Mouse (Mus musculus): ENCODE results near the gene Rexo5. TPM values are rescaled to one million over a fixed set of nuclear protein-coding genes. Genes with fewer than 3 reads are reported as not detected.

Gene Rexo5
- polyA plus RNA-seq, 1 experiment = not detected

DNA sequence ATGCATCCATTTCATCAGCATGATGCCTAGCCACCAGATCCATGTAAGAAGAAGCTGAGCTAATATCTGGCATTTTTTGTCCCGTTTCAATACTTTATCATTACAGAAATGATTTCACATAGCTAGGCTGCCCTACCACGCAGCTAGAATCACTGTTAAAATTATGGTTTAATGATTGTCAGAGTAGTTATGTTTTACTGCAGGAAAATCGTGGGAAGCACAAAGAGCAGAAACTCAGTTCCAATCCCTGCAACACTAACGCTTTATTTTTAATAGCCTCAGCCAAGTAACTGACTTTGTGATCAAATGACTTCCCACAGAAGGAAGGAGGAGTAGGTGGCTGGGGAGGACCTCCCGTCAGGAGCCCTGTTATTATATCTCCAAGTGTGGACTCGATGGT, 26.8 kb upstream of the Rexo5 start:
- Histone ChIP-seq H3K4me1 (ENCODE audit: control insufficient read depth, insufficient read depth, low read length) (no peaks in the 10 kb centered on the region), H3K4me3 (ENCODE audit: insufficient read depth, low read depth, low read length) (no peak overlapping the region), H3K27ac (ENCODE audit: insufficient read depth, low read depth, low read length) (no peak overlapping the region)
- TF ChIP-seq CTCF (IDR thresholded peaks at IDR 0.05; ENCODE audit: insufficient read depth, low read depth, low read length) (no peak), POLR2A (IDR thresholded peaks at IDR 0.05; ENCODE audit: insufficient read depth, low read depth, low read length) (no peak)
- WGBS = 67% methylated on average over 6 of the region's 6 CpGs

- 96% methylated on average over 8 of the region's 8 CpGs for WGBS
- no peaks in the 10 kb centered on the region for H3K4me1 ChIP-seq (ENCODE audit: control insufficient read depth, insufficient read depth, low read length)
- no peak overlapping the region for H3K4me3 ChIP-seq (ENCODE audit: insufficient read depth, low read depth, low read length)
- no peak for TF ChIP-seq POLR2A (IDR thresholded peaks at IDR 0.05; ENCODE audit: insufficient read depth, low read depth, low read length)
- TF ChIP-seq CTCF (IDR thresholded peaks at IDR 0.05; ENCODE audit: insufficient read depth, low read depth, low read length) = no peak
- no peak overlapping the region for H3K27ac ChIP-seq (ENCODE audit: insufficient read depth, low read depth, low read length)
Observed at GRCm38 (mm10) chr7:119769895-119770294, 23.9 kb upstream of the Rexo5 start.

DNA sequence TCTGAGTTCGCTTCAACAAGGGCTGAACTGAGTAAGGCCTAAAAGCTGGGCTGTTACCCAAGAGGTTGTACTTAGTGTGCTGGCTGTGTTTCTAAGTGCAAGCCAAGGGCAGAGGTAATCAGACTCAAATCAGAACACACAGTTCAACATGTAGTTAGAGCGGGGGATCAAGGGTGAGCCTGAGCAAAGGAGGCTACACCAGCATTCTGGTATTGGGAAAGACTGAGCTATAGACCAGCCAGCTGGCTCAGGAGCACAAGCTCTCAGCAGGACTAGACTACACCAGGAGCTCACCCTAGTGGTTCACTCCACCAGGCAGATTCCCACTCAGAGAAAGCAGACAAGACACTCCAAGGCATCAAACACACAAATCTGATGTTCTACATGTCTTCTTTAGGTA, 10.4 kb upstream of the Rexo5 start:
- TF ChIP-seq CTCF (IDR thresholded peaks at IDR 0.05; ENCODE audit: insufficient read depth, low read depth, low read length) = no peak
- no peak for TF ChIP-seq POLR2A (IDR thresholded peaks at IDR 0.05; ENCODE audit: insufficient read depth, low read depth, low read length)

GRCm38 (mm10) chr7:119784908-119785307, 8.9 kb upstream of the Rexo5 start:
- WGBS = 93% methylated on average over 5 of the region's 5 CpGs
- H3K27ac ChIP-seq (ENCODE audit: insufficient read depth, low read depth, low read length) = no peak overlapping the region
- TF ChIP-seq POLR2A (IDR thresholded peaks at IDR 0.05; ENCODE audit: insufficient read depth, low read depth, low read length) (no peak), CTCF (IDR thresholded peaks at IDR 0.05; ENCODE audit: insufficient read depth, low read depth, low read length) (no peak)
- no peaks in the 10 kb centered on the region for H3K4me1 ChIP-seq (ENCODE audit: control insufficient read depth, insufficient read depth, low read length)
- H3K4me3 ChIP-seq (ENCODE audit: insufficient read depth, low read depth, low read length) = no peak overlapping the region

More for the DNA sequence above, 10.4 kb upstream of the Rexo5 start:
- 96% methylated on average over 2 of the region's 2 CpGs for WGBS
- Histone ChIP-seq H3K27ac (ENCODE audit: insufficient read depth, low read depth, low read length) (no peak overlapping the region), H3K4me3 (ENCODE audit: insufficient read depth, low read depth, low read length) (no peak overlapping the region), H3K4me1 (ENCODE audit: control insufficient read depth, insufficient read depth, low read length) (no peaks in the 10 kb centered on the region)

- 93% methylated on average over 3 of the region's 3 CpGs for WGBS
- H3K4me1 ChIP-seq (ENCODE audit: control insufficient read depth, insufficient read depth, low read length) = no peaks in the 10 kb centered on the region
- TF ChIP-seq CTCF (IDR thresholded peaks at IDR 0.05; ENCODE audit: insufficient read depth, low read depth, low read length) (no peak), POLR2A (IDR thresholded peaks at IDR 0.05; ENCODE audit: insufficient read depth, low read depth, low read length) (no peak)
- H3K4me3 ChIP-seq (ENCODE audit: insufficient read depth, low read depth, low read length) = no peak overlapping the region
- no peak overlapping the region for H3K27ac ChIP-seq (ENCODE audit: insufficient read depth, low read depth, low read length)
Observed at GRCm38 (mm10) chr7:119789024-119789423, 4.8 kb upstream of the Rexo5 start.

DNA sequence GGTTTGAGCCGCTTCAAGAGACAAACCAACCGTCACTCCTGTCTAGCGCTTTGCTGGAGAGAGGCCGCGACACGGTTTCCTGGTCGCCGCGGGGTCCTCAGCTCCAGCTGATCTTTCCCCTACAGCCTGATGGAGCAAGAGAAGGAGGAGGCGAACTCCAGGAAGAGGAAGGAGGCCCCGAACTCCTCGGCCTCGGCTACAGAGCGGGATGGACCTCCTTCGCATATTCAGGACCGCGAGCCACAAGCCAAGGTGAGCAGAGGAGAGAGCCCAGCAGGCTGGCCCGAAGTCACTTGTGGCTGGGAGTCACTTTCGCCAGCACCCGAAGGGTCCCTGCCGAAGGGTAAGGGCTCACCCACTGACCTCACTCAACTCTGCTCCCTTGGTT, 439 bp downstream of the Rexo5 start:
- TF ChIP-seq CTCF (IDR thresholded peaks at IDR 0.05; ENCODE audit: insufficient read depth, low read depth, low read length) (no peak), POLR2A (IDR thresholded peaks at IDR 0.05; ENCODE audit: insufficient read depth, low read depth, low read length) (no peak)
- WGBS = under 1% methylated on average over 21 of the region's 21 CpGs
- peaks cover 5% of the 10 kb centered on the region for H3K4me1 ChIP-seq (ENCODE audit: control insufficient read depth, insufficient read depth, low read length)
- H3K27ac ChIP-seq (ENCODE audit: insufficient read depth, low read depth, low read length) = no peak overlapping the region
- H3K4me3 ChIP-seq (ENCODE audit: insufficient read depth, low read depth, low read length) = peak overlapping the region; percentile 89

GRCm38 (mm10) chr7:119795311-119795710, 1.5 kb downstream of the Rexo5 start:
- H3K4me1 ChIP-seq (ENCODE audit: control insufficient read depth, insufficient read depth, low read length) = peaks cover 5% of the 10 kb centered on the region
- no peak overlapping the region for H3K4me3 ChIP-seq (ENCODE audit: insufficient read depth, low read depth, low read length)
- H3K27ac ChIP-seq (ENCODE audit: insufficient read depth, low read depth, low read length) = no peak overlapping the region
- TF ChIP-seq CTCF (IDR thresholded peaks at IDR 0.05; ENCODE audit: insufficient read depth, low read depth, low read length) (no peak), POLR2A (IDR thresholded peaks at IDR 0.05; ENCODE audit: insufficient read depth, low read depth, low read length) (no peak)

- Histone ChIP-seq H3K4me1 (ENCODE audit: control insufficient read depth, insufficient read depth, low read length) (no peaks in the 10 kb centered on the region), H3K27ac (ENCODE audit: insufficient read depth, low read depth, low read length) (no peak overlapping the region), H3K4me3 (ENCODE audit: insufficient read depth, low read depth, low read length) (no peak overlapping the region)
- 95% methylated on average over 3 of the region's 3 CpGs for WGBS
- no peak for TF ChIP-seq CTCF (IDR thresholded peaks at IDR 0.05; ENCODE audit: insufficient read depth, low read depth, low read length)
- TF ChIP-seq POLR2A (IDR thresholded peaks at IDR 0.05; ENCODE audit: insufficient read depth, low read depth, low read length) = no peak
Observed at GRCm38 (mm10) chr7:119800488-119800887, 6.7 kb downstream of the Rexo5 start.

- TF ChIP-seq POLR2A (IDR thresholded peaks at IDR 0.05; ENCODE audit: insufficient read depth, low read depth, low read length) (no peak), CTCF (IDR thresholded peaks at IDR 0.05; ENCODE audit: insufficient read depth, low read depth, low read length) (no peak)
- 62% methylated on average over 3 of the region's 3 CpGs for WGBS
- H3K4me1 ChIP-seq (ENCODE audit: control insufficient read depth, insufficient read depth, low read length) = no peaks in the 10 kb centered on the region
Observed at GRCm38 (mm10) chr7:119800991-119801390, 7.2 kb downstream of the Rexo5 start.

GRCm38 (mm10) chr7:119807396-119807795, 13.6 kb downstream of the Rexo5 start:
- H3K27ac ChIP-seq (ENCODE audit: insufficient read depth, low read depth, low read length) = no peak overlapping the region
- 93% methylated on average over 5 of the region's 5 CpGs for WGBS
- no peaks in the 10 kb centered on the region for H3K4me1 ChIP-seq (ENCODE audit: control insufficient read depth, insufficient read depth, low read length)
- H3K4me3 ChIP-seq (ENCODE audit: insufficient read depth, low read depth, low read length) = no peak overlapping the region
- no peak for TF ChIP-seq CTCF (IDR thresholded peaks at IDR 0.05; ENCODE audit: insufficient read depth, low read depth, low read length)
- no peak for TF ChIP-seq POLR2A (IDR thresholded peaks at IDR 0.05; ENCODE audit: insufficient read depth, low read depth, low read length)

More at GRCm38 (mm10) chr7:119800991-119801390, 7.2 kb downstream of the Rexo5 start:
- H3K27ac ChIP-seq (ENCODE audit: insufficient read depth, low read depth, low read length) = no peak overlapping the region
- H3K4me3 ChIP-seq (ENCODE audit: insufficient read depth, low read depth, low read length) = no peak overlapping the region
